Mouse (Mus musculus): ENCODE results near the gene Sept11. TPM values are rescaled to one million over a fixed set of nuclear protein-coding genes. Genes with fewer than 3 reads are reported as not detected.
A peak's percentile ranks its signal among the peaks of the same experiment; 100 is the strongest.

Gene Sept11
- polyA plus RNA-seq, 2 experiments from 2014 or later = 29.6 to 33.6 TPM

DNA sequence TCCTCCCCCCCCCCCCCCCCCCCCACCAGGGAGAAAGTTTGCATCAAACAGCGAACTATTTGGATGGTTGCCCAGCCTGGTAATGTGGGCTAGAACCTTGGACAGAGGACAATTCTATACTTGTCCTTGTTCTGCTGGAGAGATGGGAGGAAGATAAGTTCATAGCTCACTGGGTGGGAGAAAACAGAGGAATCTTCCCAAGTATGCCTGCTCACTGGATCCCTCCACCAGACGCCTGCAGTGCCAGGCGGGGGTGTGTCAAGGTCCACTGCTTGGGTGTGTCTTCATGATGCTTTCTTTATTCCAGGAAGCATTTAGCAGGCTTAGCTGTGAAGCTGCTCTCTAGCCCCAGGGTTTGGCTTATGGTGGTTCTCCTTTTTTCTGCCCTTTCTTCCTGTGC, 34.5 kb downstream of the Sept11 start:
- ATAC-seq = no peak

GRCm38 (mm10) chr5:93128765-93129164, 35.5 kb downstream of the Sept11 start:
- no peak for ATAC-seq

DNA sequence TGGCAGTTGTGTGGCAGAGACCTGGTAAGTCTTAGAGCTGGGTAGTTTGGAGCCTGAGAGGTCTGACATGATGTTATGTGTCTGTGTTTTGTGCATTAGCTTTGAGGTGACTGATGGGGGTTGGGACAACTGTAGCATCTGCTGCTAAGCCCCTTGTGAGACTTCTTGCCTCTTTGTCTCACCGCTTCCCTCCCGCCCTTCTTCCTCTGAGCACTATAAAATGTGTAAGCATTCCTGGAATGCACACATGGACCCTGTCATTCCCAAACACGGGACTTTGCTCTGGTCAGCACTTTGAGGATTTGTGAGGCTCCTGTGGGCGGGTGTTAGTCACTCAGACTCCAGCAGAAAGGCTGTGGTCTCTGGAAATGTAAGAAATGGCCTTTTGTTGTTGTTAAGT, 36.7 kb downstream of the Sept11 start:
- ATAC-seq = no peak

GRCm38 (mm10) chr5:93131401-93131800, 38.2 kb downstream of the Sept11 start:
- ATAC-seq = no peak

- peak; percentile 69 for ATAC-seq
Observed at GRCm38 (mm10) chr5:93133445-93134244, 40.4 kb downstream of the Sept11 start.

GRCm38 (mm10) chr5:93135368-93136107, 42.3 kb downstream of the Sept11 start:
- peak; percentile 10 for ATAC-seq

DNA sequence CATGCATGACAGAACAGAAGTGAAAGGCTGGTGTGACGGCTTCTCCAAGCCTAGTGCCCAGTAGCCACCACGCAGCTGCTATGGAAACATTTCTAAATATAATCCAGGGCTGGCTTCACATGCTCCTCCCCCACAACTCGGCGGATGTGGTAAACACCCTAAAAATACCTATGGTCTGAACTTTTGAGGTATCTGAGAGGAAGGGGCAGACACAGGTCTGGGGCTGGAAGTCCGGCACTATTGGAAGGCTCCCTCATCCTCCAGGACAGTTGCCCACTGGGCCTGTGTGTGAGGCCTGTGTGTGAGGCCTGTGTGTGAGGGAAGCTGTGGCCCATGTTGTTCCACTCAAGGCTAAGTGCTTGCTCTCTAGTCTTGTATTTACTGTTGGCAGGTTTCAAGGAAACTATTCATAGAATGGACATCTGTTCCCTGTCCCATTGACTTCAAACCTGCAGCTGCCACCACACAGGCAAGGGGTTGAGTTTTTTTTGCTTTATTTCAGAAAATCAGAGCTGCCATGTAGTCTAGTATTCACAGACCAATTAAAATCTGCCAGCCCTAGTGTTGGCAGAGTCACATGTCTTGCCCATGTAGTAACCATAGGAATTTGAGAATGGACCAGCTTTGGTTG, 43.8 kb downstream of the Sept11 start:
- peak; percentile 76 for ATAC-seq

DNA sequence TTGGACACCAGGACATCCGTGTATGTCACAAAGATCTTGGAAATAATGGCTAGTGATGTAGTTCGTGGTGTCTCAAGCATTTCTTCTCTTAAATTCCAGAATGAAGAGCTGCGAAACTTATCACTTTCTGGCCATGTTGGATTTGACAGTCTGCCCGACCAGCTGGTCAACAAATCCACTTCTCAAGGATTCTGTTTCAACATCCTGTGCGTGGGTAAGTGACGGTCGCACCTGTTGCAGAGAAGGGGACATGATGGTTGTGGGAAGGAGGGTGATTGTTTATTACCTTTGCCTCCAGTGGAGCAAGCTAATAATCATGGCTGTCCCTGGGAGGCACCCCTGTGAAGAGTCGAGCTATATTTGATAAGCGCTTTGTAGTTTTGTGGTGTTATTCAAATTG, 46.1 kb downstream of the Sept11 start:
- no peak for ATAC-seq

- no peak for ATAC-seq
Observed at GRCm38 (mm10) chr5:93140747-93141146, 47.5 kb downstream of the Sept11 start.

DNA sequence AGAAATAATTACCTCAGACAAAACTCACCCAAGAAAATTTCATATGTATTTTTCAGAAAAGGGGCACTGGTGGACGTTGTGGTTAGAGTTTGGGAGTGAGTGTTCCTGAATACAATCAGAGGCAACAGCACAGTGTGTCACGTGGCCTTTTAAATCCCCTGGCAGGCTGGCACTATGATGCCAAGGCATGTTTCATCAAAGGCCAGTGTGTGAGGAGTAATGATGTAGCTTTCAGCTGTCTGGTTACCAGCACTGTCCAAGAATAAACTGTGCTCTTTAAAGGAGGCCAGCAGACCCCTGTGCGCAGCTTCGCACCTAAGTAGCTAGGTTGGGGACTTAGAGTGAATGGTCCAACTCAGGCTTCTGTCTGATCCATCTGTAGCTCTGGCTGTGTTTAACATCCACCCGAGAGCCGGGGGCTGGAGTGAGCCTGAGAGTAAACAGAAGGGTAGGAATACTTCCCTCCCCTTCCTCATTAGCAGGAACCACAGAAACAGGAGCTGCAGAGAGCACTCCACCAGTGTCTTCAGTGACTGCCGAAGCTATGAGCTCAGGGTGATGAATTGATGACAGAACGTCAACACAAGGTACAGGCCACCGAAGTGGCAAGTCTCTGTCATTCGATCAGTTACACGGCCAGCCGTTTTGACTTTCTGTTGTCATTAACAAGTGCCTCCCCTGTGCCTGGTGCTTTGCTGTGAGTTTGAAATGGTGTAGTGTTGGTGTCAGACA, 50.3 kb downstream of the Sept11 start:
- no peak for ATAC-seq

- ATAC-seq = no peak
Observed at GRCm38 (mm10) chr5:93144874-93145273, 51.6 kb downstream of the Sept11 start.

- no peak for ATAC-seq
Observed at GRCm38 (mm10) chr5:93145504-93145903, 52.3 kb downstream of the Sept11 start.

DNA sequence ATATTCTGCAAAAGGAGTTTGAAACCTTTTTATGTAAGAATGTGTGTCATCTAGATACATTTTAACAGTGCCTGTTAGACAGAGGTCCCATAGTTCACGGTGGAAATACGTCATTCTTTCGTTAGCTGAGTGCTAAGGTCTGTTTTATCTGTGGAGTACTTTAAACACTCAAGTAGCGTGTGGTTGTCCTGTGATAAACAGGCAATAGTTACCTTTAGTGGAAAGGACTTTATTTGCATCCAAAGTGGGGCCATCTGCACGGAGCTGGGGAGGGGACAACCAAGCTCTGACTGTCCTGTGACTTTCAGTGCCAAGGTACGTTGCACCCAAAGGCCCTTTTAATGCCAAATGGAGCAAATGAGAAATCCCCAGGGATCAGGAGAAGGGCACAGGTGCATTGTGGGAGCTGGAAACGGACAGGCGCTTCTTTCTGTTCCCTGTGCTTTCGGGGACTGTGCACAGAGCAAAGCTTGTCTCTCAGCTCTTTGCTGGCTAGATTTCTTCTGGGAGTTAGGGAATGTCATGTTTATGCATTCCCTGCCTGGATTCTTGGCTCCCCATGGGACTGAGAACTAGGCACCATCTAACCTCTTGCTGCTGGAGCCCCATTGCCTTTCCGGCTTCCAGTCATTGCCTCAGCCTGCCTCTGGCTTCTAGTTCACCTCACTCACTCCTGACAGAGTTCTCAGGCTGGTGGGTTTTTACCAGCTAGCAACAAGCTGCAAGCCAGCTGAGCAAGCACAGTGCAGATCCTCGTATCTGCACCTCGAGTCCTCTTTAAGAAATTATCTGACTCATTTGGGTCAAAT, 56.9 kb downstream of the Sept11 start:
- no peak for ATAC-seq

DNA sequence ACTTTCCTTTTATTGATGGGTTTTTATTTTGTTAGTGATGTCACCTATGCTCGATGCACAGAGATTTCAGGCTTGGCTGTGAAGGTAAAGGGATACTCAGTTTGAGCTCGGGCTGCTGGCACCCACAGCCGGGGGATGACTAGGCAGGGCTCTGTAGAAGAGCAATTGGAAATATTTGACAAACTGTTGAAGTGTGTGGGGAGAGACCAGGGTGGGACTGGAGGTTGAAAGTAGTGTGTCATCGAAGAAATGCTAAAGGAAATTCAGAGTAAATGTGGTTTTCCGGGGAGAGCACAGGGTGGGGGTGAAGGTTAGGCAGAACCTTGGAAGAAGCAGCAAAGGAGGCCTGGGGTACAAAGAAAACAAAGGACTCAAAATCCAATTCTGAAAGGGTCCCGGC, 58.7 kb downstream of the Sept11 start:
- ATAC-seq = peak; percentile 64

GRCm38 (mm10) chr5:93152451-93152850, 59.2 kb downstream of the Sept11 start:
- ATAC-seq = peak; percentile 87

- no peak for ATAC-seq
Observed at GRCm38 (mm10) chr5:93154401-93154800, 61.2 kb downstream of the Sept11 start.

GRCm38 (mm10) chr5:93163541-93163940, 70.3 kb downstream of the Sept11 start:
- ATAC-seq = no peak

DNA sequence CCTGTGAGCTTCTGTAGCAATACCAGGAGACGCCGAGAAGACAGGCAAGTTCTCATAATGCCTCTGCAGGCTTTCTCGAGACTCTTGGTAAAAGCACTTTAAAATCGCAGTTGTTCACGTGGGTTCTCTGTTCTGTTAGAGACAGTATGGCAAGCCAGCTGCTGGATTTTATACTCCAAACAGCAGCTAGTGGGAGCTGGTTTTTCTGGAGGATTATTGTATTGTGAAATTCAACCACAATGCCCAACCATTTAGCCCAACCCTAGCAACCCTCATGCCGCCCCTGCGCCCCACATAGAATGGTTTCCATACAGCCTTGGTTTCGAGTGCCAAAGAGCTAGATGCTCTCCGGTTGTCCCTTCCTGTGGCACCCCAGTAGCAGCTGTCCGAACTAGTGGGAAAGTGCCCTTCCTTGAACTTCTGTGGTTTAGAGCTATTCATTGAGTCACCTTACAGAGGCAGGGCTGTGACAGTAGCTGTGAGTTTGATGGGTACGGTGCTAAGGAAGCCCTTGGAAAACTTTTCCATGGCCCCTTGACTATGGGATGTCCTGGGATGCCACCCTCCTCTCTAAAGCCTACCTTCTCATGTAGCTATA, 74.8 kb downstream of the Sept11 start:
- no peak for ATAC-seq

GRCm38 (mm10) chr5:93168654-93169053, 75.4 kb downstream of the Sept11 start:
- no peak for ATAC-seq

DNA sequence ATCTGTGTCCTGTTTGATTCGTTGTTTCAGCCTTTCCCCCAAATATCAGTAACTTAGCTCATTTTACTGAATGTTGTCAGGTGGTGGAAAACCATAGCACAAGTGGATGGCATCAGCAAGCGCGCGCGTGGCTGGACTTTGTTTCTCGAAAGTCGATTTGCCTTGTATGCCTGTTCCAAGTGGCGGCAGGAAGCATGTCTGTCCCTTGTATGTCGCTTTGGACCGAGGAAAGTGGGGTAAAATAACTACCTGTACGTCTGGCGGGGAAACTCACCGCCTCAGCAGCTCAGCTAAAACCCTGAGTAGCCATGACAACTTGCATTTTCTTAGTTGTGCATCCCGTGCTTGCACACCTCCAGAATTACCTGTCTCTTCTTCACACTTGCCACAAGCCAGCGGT, 78.2 kb downstream of the Sept11 start:
- ATAC-seq = no peak

DNA sequence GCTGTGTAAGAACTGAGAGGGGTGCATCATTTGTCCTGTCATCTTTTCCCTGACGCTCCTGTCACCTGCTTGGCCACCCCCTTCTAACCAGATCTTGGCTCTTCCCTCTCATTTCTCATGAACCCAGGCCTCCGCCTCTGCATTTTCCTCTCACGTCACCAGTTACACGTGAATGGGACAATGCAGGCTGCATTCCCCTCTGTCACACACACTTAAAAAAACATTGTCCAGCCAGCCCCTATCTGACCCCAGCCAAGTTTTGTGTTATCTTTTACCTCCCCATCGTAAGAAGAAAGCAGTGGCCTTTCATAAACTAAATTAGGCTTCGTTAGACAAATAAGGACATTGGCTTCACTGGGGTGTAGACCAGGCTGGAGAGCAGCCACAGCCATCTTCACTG, 79.3 kb downstream of the Sept11 start:
- ATAC-seq = no peak

DNA sequence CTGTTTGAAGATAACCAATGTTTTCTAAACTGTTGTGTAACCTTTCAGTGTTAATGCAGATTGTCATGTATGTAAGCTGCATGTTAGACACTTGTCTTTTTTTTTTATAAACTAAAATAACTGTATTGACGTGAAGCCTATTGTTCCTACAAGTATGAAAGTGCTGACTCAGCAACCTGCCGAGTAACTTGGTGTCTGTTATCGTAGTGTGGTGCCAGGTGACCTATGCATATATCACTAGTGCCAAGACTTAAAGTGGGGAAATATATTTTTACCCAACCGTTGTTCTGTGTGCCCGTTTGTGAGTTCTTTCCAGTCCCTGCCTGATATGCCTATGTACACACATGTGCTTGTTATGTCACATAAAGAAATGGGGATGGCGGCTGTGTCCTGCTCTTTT, 81.4 kb downstream of the Sept11 start:
- no peak for ATAC-seq
